Mouse (Mus musculus) liver, embryonic 13.5 days (tissue): ENCODE results near the gene AC170998.1. TPM values are rescaled to one million over a fixed set of nuclear protein-coding genes. Genes with fewer than 3 reads are reported as not detected.
"Not testable (repeated sequence)": the region's sequence is repeated elsewhere in the genome, so short reads cannot be mapped to it uniquely, and the experiment has no call there.

Source experiments
- ATAC-seq: fragments of 200-750 bp; cut with Nextera tagmentation; 2 replicates; pipeline ENCODE4 v1.8.0; 2017; ENCODE audit warnings: low read depth, mild to moderate bottlenecking, moderate number of reproducible peaks, moderate library complexity
- DNase-seq: peaks from one replicate; pipeline ENCODE4 v3.0.0; 2022
- H3K27ac ChIP-seq: fragments of 300-500 bp; sonication (generic); 2 replicates; pipeline ENCODE4 v1.5.1; 2015; ENCODE audit warnings: moderate library complexity, mild to moderate bottlenecking, inconsistent platforms
- H3K27me3 ChIP-seq: fragments of 300-500 bp; sonication (generic); 2 replicates; pipeline ENCODE4 v1.6.1; 2015; ENCODE audit warnings: mild to moderate bottlenecking, inconsistent platforms
- H3K36me3 ChIP-seq: fragments of 300-500 bp; sonication (generic); 2 replicates; pipeline ENCODE4 v1.6.1; 2015; ENCODE audit warnings: mild to moderate bottlenecking, inconsistent platforms
- H3K4me1 ChIP-seq: fragments of 300-500 bp; sonication (generic); replicated peaks from 2 replicates; pipeline ENCODE4 v1.6.1; 2015; ENCODE audit warnings: inconsistent platforms
- H3K4me2 ChIP-seq: fragments of 300-500 bp; sonication (generic); 2 replicates; pipeline ENCODE4 v1.6.1; 2015; ENCODE audit warnings: inconsistent platforms, mild to moderate bottlenecking, moderate library complexity
- H3K4me3 ChIP-seq: fragments of 300-500 bp; sonication (generic); replicated peaks from 2 replicates; pipeline ENCODE4 v1.5.1; 2015; ENCODE audit warnings: mild to moderate bottlenecking, inconsistent platforms
- H3K9ac ChIP-seq: fragments of 300-500 bp; sonication (generic); 2 replicates; pipeline ENCODE4 v1.6.1; 2015; ENCODE audit warnings: mild to moderate bottlenecking, inconsistent platforms
- H3K9me3 ChIP-seq: fragments of 300-500 bp; sonication (generic); replicated peaks from 2 replicates; pipeline ENCODE4 v1.6.1; 2016; ENCODE audit warnings: inconsistent platforms
- WGBS: fragments of 180-500 bp; shearing (Covaris S2); methylation state at CpG from one replicate; pipeline ENCODE4 v1.1.7; 2015; ENCODE audit not compliant: insufficient replicate concordance; 5-methylcytosine and 5-hydroxymethylcytosine counted together
- polyA plus RNA-seq: library from polyadenylated mRNA; unstranded; fragments of >200 nt; fragmentation: Nextera tagmentation; extraction: Ambion mirVana; gene quantifications from 2 replicates; pipeline ENCODE4 v1.2.1, GENCODE M21; 2015

Gene AC170998.1
- polyA plus RNA-seq, 1 experiment from 2014 or later = 1.2 TPM

GRCm38 (mm10) chr17:28707136-28707627, 18.7 kb upstream of the AC170998.1 start:
- DNase-seq = no peak
- H3K9ac ChIP-seq = no peak overlapping the region
- no peaks in the 10 kb centered on the region for H3K9me3 ChIP-seq
- H3K4me3 ChIP-seq = no peak overlapping the region
- peaks cover 76% of the 10 kb centered on the region for H3K4me1 ChIP-seq
- no peaks in the 10 kb centered on the region for H3K27me3 ChIP-seq
- no peak overlapping the region for H3K4me2 ChIP-seq
- 84% methylated on average over 3 of the region's 3 CpGs for WGBS
- ATAC-seq = no peak
- H3K27ac ChIP-seq = no peak overlapping the region
- peaks cover 8% of the 10 kb centered on the region for H3K36me3 ChIP-seq

GRCm38 (mm10) chr17:28707816-28708215, 18.1 kb upstream of the AC170998.1 start:
- no peaks in the 10 kb centered on the region for H3K9me3 ChIP-seq
- WGBS = 65% methylated on average over 2 of the region's 2 CpGs
- H3K9ac ChIP-seq = no peak overlapping the region
- H3K4me3 ChIP-seq = no peak overlapping the region
- H3K4me2 ChIP-seq = no peak overlapping the region
- DNase-seq (no peak), ATAC-seq (no peak)
- peaks cover 8% of the 10 kb centered on the region for H3K36me3 ChIP-seq
- H3K27me3 ChIP-seq = no peaks in the 10 kb centered on the region
- no peak overlapping the region for H3K27ac ChIP-seq
- peaks cover 76% of the 10 kb centered on the region for H3K4me1 ChIP-seq

- peaks cover 76% of the 10 kb centered on the region for H3K4me1 ChIP-seq
- no peak overlapping the region for H3K27ac ChIP-seq
- no peak overlapping the region for H3K4me3 ChIP-seq
- no peaks in the 10 kb centered on the region for H3K27me3 ChIP-seq
- no peak overlapping the region for H3K4me2 ChIP-seq
- H3K36me3 ChIP-seq = peaks cover 13% of the 10 kb centered on the region
- 26% methylated on average over 2 of the region's 2 CpGs for WGBS
- no peak for DNase-seq
- no peak overlapping the region for H3K9ac ChIP-seq
- no peak for ATAC-seq
- H3K9me3 ChIP-seq = no peaks in the 10 kb centered on the region
Observed at GRCm38 (mm10) chr17:28708989-28709388, 16.9 kb upstream of the AC170998.1 start.

- ATAC-seq (no peak), DNase-seq (no peak)
- Histone ChIP-seq H3K27ac (no peak overlapping the region), H3K9me3 (no peaks in the 10 kb centered on the region), H3K27me3 (no peaks in the 10 kb centered on the region), H3K36me3 (peaks cover 19% of the 10 kb centered on the region), H3K9ac (0 out of 2 replicates have a peak overlapping the region, but pooled peaks have one; percentile 8), H3K4me3 (no peak overlapping the region), H3K4me1 (peaks cover 76% of the 10 kb centered on the region), H3K4me2 (no peak overlapping the region)
- 58% methylated on average over 8 of the region's 8 CpGs for WGBS
Observed at GRCm38 (mm10) chr17:28709552-28710290, 16.2 kb upstream of the AC170998.1 start.

GRCm38 (mm10) chr17:28710291-28710688, 15.6 kb upstream of the AC170998.1 start:
- Histone ChIP-seq H3K4me3 (no peak overlapping the region), H3K9me3 (no peaks in the 10 kb centered on the region), H3K27ac (no peak overlapping the region), H3K36me3 (peaks cover 19% of the 10 kb centered on the region), H3K4me1 (peaks cover 71% of the 10 kb centered on the region), H3K9ac (no peak overlapping the region), H3K27me3 (no peaks in the 10 kb centered on the region), H3K4me2 (no peak overlapping the region)
- ATAC-seq = no peak
- DNase-seq = no peak
- WGBS = 84% methylated on average over 8 of the region's 8 CpGs

GRCm38 (mm10) chr17:28711237-28711636, 14.6 kb upstream of the AC170998.1 start:
- Histone ChIP-seq H3K4me3 (no peak overlapping the region), H3K4me2 (no peak overlapping the region), H3K27ac (no peak overlapping the region; the same call in 1 of the 2 replicates), H3K36me3 (peaks cover 27% of the 10 kb centered on the region), H3K9me3 (no peaks in the 10 kb centered on the region), H3K4me1 (peaks cover 64% of the 10 kb centered on the region), H3K9ac (no peak overlapping the region), H3K27me3 (no peaks in the 10 kb centered on the region)
- peak; percentile 48; the same call in 1 of the 2 replicates for ATAC-seq
- 88% methylated on average over 6 of the region's 6 CpGs for WGBS
- no peak for DNase-seq

- H3K4me1 ChIP-seq = peaks cover 55% of the 10 kb centered on the region
- no peaks in the 10 kb centered on the region for H3K9me3 ChIP-seq
- peaks cover 38% of the 10 kb centered on the region for H3K36me3 ChIP-seq
- no peak overlapping the region for H3K4me3 ChIP-seq
- WGBS = 78% methylated on average over 6 of the region's 6 CpGs
- ATAC-seq (no peak), DNase-seq (no peak)
- no peak overlapping the region for H3K27ac ChIP-seq
- no peak overlapping the region for H3K9ac ChIP-seq
- no peaks in the 10 kb centered on the region for H3K27me3 ChIP-seq
- no peak overlapping the region for H3K4me2 ChIP-seq
Observed at GRCm38 (mm10) chr17:28712305-28712704, 13.6 kb upstream of the AC170998.1 start.

- no peak for DNase-seq
- ATAC-seq = no peak
- Histone ChIP-seq H3K36me3 (peaks cover 51% of the 10 kb centered on the region), H3K27me3 (no peaks in the 10 kb centered on the region), H3K4me1 (peaks cover 39% of the 10 kb centered on the region), H3K4me3 (no peak overlapping the region), H3K9ac (no peak overlapping the region), H3K4me2 (no peak overlapping the region), H3K27ac (no peak overlapping the region), H3K9me3 (no peaks in the 10 kb centered on the region)
- WGBS = 93% methylated on average over 3 of the region's 3 CpGs
Observed at GRCm38 (mm10) chr17:28714006-28714405, 11.9 kb upstream of the AC170998.1 start.

GRCm38 (mm10) chr17:28715832-28716548, 9.9 kb upstream of the AC170998.1 start:
- Histone ChIP-seq H3K27ac (no peak overlapping the region), H3K4me2 (no peak overlapping the region), H3K4me3 (no peak overlapping the region), H3K4me1 (peaks cover 21% of the 10 kb centered on the region), H3K27me3 (no peaks in the 10 kb centered on the region), H3K9me3 (no peaks in the 10 kb centered on the region), H3K9ac (no peak overlapping the region), H3K36me3 (peaks cover 70% of the 10 kb centered on the region)
- 70% methylated on average over 7 of the region's 7 CpGs for WGBS
- ATAC-seq (no peak), DNase-seq (no peak)

- DNase-seq = no peak
- Histone ChIP-seq H3K4me1 (peaks cover 6% of the 10 kb centered on the region; the same call in 1 of the 2 replicates), H3K36me3 (peaks cover 85% of the 10 kb centered on the region), H3K4me2 (no peak overlapping the region), H3K27ac (no peak overlapping the region), H3K27me3 (no peaks in the 10 kb centered on the region), H3K9ac (no peak overlapping the region), H3K4me3 (no peak overlapping the region), H3K9me3 (no peaks in the 10 kb centered on the region)
- no peak for ATAC-seq
- 80% methylated on average over 3 of the region's 3 CpGs for WGBS
Observed at GRCm38 (mm10) chr17:28717535-28717934, 8.3 kb upstream of the AC170998.1 start.

- H3K4me2 ChIP-seq, ATAC-seq, H3K27ac ChIP-seq, H3K9me3 ChIP-seq, H3K4me1 ChIP-seq, DNase-seq, H3K27me3 ChIP-seq, H3K9ac ChIP-seq, H3K4me3 ChIP-seq: not testable (repeated sequence)
- H3K36me3 ChIP-seq = peaks cover 97% of the 10 kb centered on the region
- WGBS = 90% methylated on average over 11 of the region's 11 CpGs
Observed at GRCm38 (mm10) chr17:28727511-28727910, 1.6 kb downstream of the AC170998.1 start.
